Mouse (Mus musculus): Measurements from ENCODE around the gene Map4k2.

- TF ChIP-seq EP300 (optimal IDR thresholded peaks at IDR 0.05) (no peak), CTCF (IDR thresholded peaks at IDR 0.05; ENCODE audit: low read depth) (peak; percentile 21; the same call in 1 of the 2 replicates)
Observed at GRCm38 (mm10) chr19:6335458-6335827, 5.5 kb upstream of the Map4k2 start.

Measured in stomach, postnatal 0 days (tissue).